Mouse (Mus musculus): ENCODE data around the gene Rbpjl. TPM values are rescaled to one million over a fixed set of nuclear protein-coding genes. Genes with fewer than 3 reads are reported as not detected.

Rbpjl gene
- not detected for polyA plus RNA-seq (2014; fragmentation: Illumina TruSeq; extraction: RNeasy Lipid Tissue Mini Kit (QIAGEN cat#74804); ENCODE audit: low read depth, low replicate concordance)

DNA sequence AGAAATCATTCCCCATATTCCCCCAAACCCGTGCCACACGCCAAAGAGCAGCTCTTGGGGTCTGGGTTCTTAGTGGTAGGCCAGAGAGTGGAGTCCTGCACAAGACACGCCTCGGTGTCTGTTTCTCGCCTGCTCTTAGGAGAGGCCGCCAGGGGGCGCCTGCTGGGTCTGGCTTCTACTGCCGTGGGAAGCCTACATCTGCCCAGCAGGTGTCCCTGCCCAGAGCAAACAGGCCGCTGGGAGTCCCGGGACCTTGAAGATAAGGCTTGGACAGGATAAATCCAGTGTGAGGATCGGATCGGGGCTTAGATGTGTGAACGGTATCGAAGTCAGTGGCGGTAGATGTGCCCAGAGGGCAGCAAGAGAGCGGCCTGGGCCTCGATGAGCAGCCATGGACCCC lies at the start of gene Rbpjl:
Gene Rbpjl (plus strand): TSS at position 236 of the 400 bp plus-strand sequence.

DNA sequence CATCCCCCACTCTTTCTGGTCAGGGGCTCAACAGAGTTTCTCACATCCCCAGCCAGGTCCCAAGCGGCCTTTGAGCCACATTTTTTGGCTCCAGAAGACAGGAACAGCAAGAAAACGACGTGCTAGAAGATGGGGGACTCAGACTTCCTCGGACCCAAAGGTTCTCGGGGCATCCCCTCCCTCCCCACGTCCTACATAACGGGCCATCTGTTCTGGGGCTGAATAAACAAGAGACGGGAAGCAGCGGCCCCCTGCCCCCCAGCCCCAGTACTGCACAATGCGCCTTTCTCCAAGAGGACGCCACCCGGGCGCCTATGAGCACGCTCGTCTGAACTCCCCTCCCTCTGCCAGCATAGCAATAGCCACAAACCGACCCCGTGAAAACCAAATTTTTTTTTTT lies 13.9 kb upstream of the Rbpjl start, which contains the start of gene Slpi:
Gene Slpi (minus strand): TSS at position 76 of the 400 bp plus-strand sequence.

DNA sequence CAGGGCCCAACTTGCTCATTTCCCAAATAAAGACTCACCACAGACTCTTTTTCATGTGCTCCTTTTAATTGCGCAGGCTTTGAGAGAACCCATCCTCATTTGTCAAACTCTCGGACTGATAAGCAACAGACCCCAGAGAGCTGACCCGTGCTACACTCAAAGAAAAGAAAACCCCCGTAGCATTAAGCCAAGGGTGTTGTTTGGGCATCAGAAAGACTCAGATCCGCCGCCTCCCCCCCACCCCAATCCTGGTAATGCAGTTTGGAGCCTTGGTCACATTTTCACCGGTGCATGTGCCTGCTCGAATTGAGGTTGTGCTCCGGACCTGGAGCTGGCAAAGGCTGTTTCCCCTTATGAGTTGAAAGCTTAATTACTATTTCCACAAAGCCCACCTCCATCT lies 2.1 kb downstream of the Rbpjl start, which contains the start of gene Matn4:
Gene Matn4 (minus strand): TSS at position 101 of the 400 bp plus-strand sequence.

DNA sequence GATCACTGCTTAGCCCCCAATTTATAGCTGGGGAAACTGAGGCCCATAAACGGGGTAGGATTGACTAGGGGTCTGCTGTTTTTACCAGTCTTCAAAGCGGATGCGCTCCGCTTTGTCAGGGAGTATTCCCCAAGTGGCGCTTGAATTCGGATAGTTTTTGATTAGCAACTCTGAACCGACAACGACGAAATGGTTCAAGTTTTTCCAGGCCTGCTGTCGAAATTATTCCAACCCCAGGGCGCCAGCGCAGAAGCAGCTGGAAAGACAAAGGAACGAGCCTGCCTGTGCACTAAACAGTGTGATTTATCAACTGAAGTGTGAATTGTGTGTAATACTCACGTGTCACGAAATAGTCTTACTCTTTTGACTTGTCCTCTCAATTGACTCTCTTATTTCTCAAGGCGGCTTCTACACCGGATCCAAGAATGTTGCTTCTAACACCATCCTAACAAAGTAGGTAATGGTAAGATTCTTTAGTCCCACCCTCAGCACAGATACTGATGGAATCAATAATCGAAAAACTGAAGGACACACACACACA lies 40.6 kb downstream of the Rbpjl start, which contains the start of gene Sdc4:
Gene Sdc4 (minus strand): TSS at position 428 of the 541 bp plus-strand sequence.

DNA sequence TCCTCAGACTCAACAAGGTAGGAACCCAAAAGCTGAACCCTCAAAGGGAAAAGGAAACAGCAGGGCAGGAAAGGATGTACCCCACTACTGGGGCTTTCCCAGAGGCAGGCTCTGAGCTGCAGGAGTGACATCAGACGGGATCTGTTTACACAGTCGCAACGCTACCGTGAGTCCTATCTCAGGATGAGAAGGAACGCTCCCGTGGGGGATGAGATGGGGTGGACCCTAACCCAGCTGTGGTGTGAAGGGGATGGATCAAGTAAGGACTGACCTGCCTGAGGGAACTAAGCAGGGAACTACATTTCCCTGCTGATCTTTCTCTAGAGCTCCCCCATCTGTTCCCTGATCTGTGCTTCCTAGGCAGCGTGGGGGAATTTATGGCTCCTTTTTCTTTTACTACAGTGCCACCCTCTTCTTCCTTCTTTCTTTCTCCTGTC lies 53.9 kb downstream of the Rbpjl start, which contains the start of gene Sys1:
Gene Sys1 (plus strand): TSS at position 101 of the 437 bp plus-strand sequence.

DNA sequence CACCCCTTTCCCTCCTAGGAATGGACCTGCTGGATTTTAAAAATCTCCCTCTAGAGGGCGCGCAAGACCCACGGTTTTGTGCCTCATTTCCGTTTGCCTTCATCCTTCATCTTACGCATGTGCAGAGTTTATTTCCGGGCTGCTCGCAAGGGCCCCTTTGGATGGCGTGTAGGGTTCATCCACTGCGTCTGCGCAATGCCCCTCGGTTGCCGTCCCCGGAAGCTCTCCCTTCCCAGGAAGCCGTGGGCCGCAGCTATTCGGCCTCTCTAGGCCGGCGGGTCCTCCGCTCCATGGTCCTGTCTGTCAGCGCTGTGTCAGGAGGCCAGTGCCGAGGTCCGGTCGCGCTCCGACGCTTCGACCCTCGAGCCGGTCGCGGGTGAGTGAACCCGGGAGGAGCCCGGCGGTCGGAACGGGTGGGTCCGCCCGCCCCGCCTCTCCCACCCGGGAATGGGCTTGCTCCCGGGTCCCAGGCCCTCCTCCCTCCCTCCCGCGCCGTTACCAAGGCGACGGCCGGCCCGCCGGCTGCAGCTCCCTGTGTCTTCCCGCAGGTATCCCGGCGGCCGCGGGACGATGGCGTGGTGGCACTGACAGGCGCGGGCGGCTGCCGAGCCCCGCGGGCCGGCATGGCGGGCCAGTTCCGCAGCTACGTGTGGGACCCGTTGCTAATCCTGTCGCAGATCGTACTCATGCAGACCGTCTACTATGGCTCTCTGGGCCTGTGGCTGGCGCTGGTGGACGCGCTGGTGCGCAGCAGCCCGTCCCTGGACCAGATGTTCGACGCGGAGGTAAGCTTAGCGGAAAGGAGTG lies 58.0 kb downstream of the Rbpjl start, which contains the start of gene Gm20458:
Gene Gm20458 (plus strand): TSS at position 223 of the 807 bp plus-strand sequence.

Other genes with a start within 250 kb of the Rbpjl start
- 0.07 TPM for gene Kcns1, start 232.0 kb upstream of the Rbpjl start, polyA plus RNA-seq (2014; fragmentation: Illumina TruSeq; extraction: RNeasy Lipid Tissue Mini Kit (QIAGEN cat#74804); ENCODE audit: low read depth, low replicate concordance)
- not detected for gene Wfdc5, start 220.4 kb upstream of the Rbpjl start, polyA plus RNA-seq (2014; fragmentation: Illumina TruSeq; extraction: RNeasy Lipid Tissue Mini Kit (QIAGEN cat#74804); ENCODE audit: low read depth, low replicate concordance)
- gene Wfdc12, start 212.5 kb upstream of the Rbpjl start, polyA plus RNA-seq (2014; fragmentation: Illumina TruSeq; extraction: RNeasy Lipid Tissue Mini Kit (QIAGEN cat#74804); ENCODE audit: low read depth, low replicate concordance) = not detected
- gene Wfdc15a, start 203.0 kb upstream of the Rbpjl start, polyA plus RNA-seq (2014; fragmentation: Illumina TruSeq; extraction: RNeasy Lipid Tissue Mini Kit (QIAGEN cat#74804); ENCODE audit: low read depth, low replicate concordance) = 104 TPM
- 0.62 TPM for gene Wfdc15b, start 181.5 kb upstream of the Rbpjl start, polyA plus RNA-seq (2014; fragmentation: Illumina TruSeq; extraction: RNeasy Lipid Tissue Mini Kit (QIAGEN cat#74804); ENCODE audit: low read depth, low replicate concordance)
- not detected for gene Svs2, start 164.7 kb upstream of the Rbpjl start, polyA plus RNA-seq (2014; fragmentation: Illumina TruSeq; extraction: RNeasy Lipid Tissue Mini Kit (QIAGEN cat#74804); ENCODE audit: low read depth, low replicate concordance)
- gene Svs3b, start 146.5 kb upstream of the Rbpjl start, polyA plus RNA-seq (2014; fragmentation: Illumina TruSeq; extraction: RNeasy Lipid Tissue Mini Kit (QIAGEN cat#74804); ENCODE audit: low read depth, low replicate concordance) = 0.50 TPM
- 1.5 TPM for gene Svs4, start 124.7 kb upstream of the Rbpjl start, polyA plus RNA-seq (2014; fragmentation: Illumina TruSeq; extraction: RNeasy Lipid Tissue Mini Kit (QIAGEN cat#74804); ENCODE audit: low read depth, low replicate concordance)
- gene Svs3a, start 113.9 kb upstream of the Rbpjl start, polyA plus RNA-seq (2014; fragmentation: Illumina TruSeq; extraction: RNeasy Lipid Tissue Mini Kit (QIAGEN cat#74804); ENCODE audit: low read depth, low replicate concordance) = not detected
- 3.8 TPM for gene Svs6, start 86.4 kb upstream of the Rbpjl start, polyA plus RNA-seq (2014; fragmentation: Illumina TruSeq; extraction: RNeasy Lipid Tissue Mini Kit (QIAGEN cat#74804); ENCODE audit: low read depth, low replicate concordance)
- 8.0 TPM for gene Svs5, start 70.4 kb upstream of the Rbpjl start, polyA plus RNA-seq (2014; fragmentation: Illumina TruSeq; extraction: RNeasy Lipid Tissue Mini Kit (QIAGEN cat#74804); ENCODE audit: low read depth, low replicate concordance)
- gene Slpi, start 14.0 kb upstream of the Rbpjl start, polyA plus RNA-seq (2014; fragmentation: Illumina TruSeq; extraction: RNeasy Lipid Tissue Mini Kit (QIAGEN cat#74804); ENCODE audit: low read depth, low replicate concordance) = 0.27 TPM
- gene Matn4, start 2.0 kb downstream of the Rbpjl start, polyA plus RNA-seq (2014; fragmentation: Illumina TruSeq; extraction: RNeasy Lipid Tissue Mini Kit (QIAGEN cat#74804); ENCODE audit: low read depth, low replicate concordance) = not detected
- 23.5 TPM for gene Sdc4, start 40.7 kb downstream of the Rbpjl start, polyA plus RNA-seq (2014; fragmentation: Illumina TruSeq; extraction: RNeasy Lipid Tissue Mini Kit (QIAGEN cat#74804); ENCODE audit: low read depth, low replicate concordance)
- gene Sys1, start 53.8 kb downstream of the Rbpjl start, polyA plus RNA-seq (2014; fragmentation: Illumina TruSeq; extraction: RNeasy Lipid Tissue Mini Kit (QIAGEN cat#74804); ENCODE audit: low read depth, low replicate concordance) = 6.3 TPM
- gene Gm20458, start 57.8 kb downstream of the Rbpjl start, polyA plus RNA-seq (2014; fragmentation: Illumina TruSeq; extraction: RNeasy Lipid Tissue Mini Kit (QIAGEN cat#74804); ENCODE audit: low read depth, low replicate concordance) = not detected
- 308 TPM for gene Trp53tg5, start 70.6 kb downstream of the Rbpjl start, polyA plus RNA-seq (2014; fragmentation: Illumina TruSeq; extraction: RNeasy Lipid Tissue Mini Kit (QIAGEN cat#74804); ENCODE audit: low read depth, low replicate concordance)
- gene Dbndd2, start 83.0 kb downstream of the Rbpjl start, polyA plus RNA-seq (2014; fragmentation: Illumina TruSeq; extraction: RNeasy Lipid Tissue Mini Kit (QIAGEN cat#74804); ENCODE audit: low read depth, low replicate concordance) = 0.98 TPM
- gene Pigt, start 94.4 kb downstream of the Rbpjl start, polyA plus RNA-seq (2014; fragmentation: Illumina TruSeq; extraction: RNeasy Lipid Tissue Mini Kit (QIAGEN cat#74804); ENCODE audit: low read depth, low replicate concordance) = 8.8 TPM
- not detected for gene Wfdc2, start 159.3 kb downstream of the Rbpjl start, polyA plus RNA-seq (2014; fragmentation: Illumina TruSeq; extraction: RNeasy Lipid Tissue Mini Kit (QIAGEN cat#74804); ENCODE audit: low read depth, low replicate concordance)
- gene Spint3, start 170.3 kb downstream of the Rbpjl start, polyA plus RNA-seq (2014; fragmentation: Illumina TruSeq; extraction: RNeasy Lipid Tissue Mini Kit (QIAGEN cat#74804); ENCODE audit: low read depth, low replicate concordance) = not detected
- 17.8 TPM for gene Wfdc6a, start 182.3 kb downstream of the Rbpjl start, polyA plus RNA-seq (2014; fragmentation: Illumina TruSeq; extraction: RNeasy Lipid Tissue Mini Kit (QIAGEN cat#74804); ENCODE audit: low read depth, low replicate concordance)
- gene Eppin, start 190.5 kb downstream of the Rbpjl start, polyA plus RNA-seq (2014; fragmentation: Illumina TruSeq; extraction: RNeasy Lipid Tissue Mini Kit (QIAGEN cat#74804); ENCODE audit: low read depth, low replicate concordance) = 83.7 TPM
- gene Wfdc6b, start 210.4 kb downstream of the Rbpjl start, polyA plus RNA-seq (2014; fragmentation: Illumina TruSeq; extraction: RNeasy Lipid Tissue Mini Kit (QIAGEN cat#74804); ENCODE audit: low read depth, low replicate concordance) = 2.2 TPM
- 1.6 TPM for gene Wfdc8, start 210.5 kb downstream of the Rbpjl start, polyA plus RNA-seq (2014; fragmentation: Illumina TruSeq; extraction: RNeasy Lipid Tissue Mini Kit (QIAGEN cat#74804); ENCODE audit: low read depth, low replicate concordance)
- gene Wfdc16, start 235.7 kb downstream of the Rbpjl start, polyA plus RNA-seq (2014; fragmentation: Illumina TruSeq; extraction: RNeasy Lipid Tissue Mini Kit (QIAGEN cat#74804); ENCODE audit: low read depth, low replicate concordance) = 2.0 TPM